ENCODE assay signal across 12 mouse cellular contexts in genomic region chr3:58729549-58729948, GRCm38 (mm10). TPM values are rescaled to one million over a fixed set of nuclear protein-coding genes. Genes with fewer than 3 reads are reported as not detected.
DNase-seq lines count a peak whose midpoint lies in the region; ATAC-seq and TF ChIP-seq lines count a peak whose summit lies in the region.
"Had no signal": no experiment of that assay in that cellular context is flagged by ENCODE, and none has a peak within 500 bp of the region (broad histone marks: within the 10 kb centered on the region; RNA-seq: fewer than 3 reads in every experiment).

No protein-coding gene starts in this region.

- no peak for TF ChIP-seq POLR2A in kidney, adult 2 months (IDR thresholded peaks at IDR 0.05; ENCODE audit: low read depth, low read length)

- no peaks in the 10 kb centered on the region for H3K36me3 ChIP-seq in kidney, adult 2 months (ENCODE audit: control insufficient read depth, insufficient read depth, low read length)
- H3K36me3 ChIP-seq in midbrain, embryonic 16.5 days (ENCODE audit: control insufficient read depth, insufficient read depth, low read length): no peaks in the 10 kb centered on the region
- H3K36me3 ChIP-seq: heart, embryonic 13.5 days had no signal

- ATAC-seq in midbrain, embryonic 16.5 days: peak; percentile 57; the same call in 1 of the 2 replicates

- H3K4me2 ChIP-seq in midbrain, embryonic 16.5 days (ENCODE audit: low read length): no peak overlapping the region
- H3K4me2 ChIP-seq: heart, embryonic 13.5 days; liver, embryonic 11.5 days had no signal

- TF ChIP-seq CTCF in kidney, adult 2 months (conservative IDR thresholded peaks at IDR 0.05; ENCODE audit: insufficient read depth, insufficient read length, low read depth, low read length): no peak

- no peak overlapping the region for H3K9ac ChIP-seq in midbrain, embryonic 16.5 days (ENCODE audit: low read depth, low read length)
- H3K9ac ChIP-seq: heart, embryonic 13.5 days had no signal

- H3K4me1 ChIP-seq in kidney, adult 2 months (ENCODE audit: control insufficient read depth, insufficient read depth, low read length): no peaks in the 10 kb centered on the region
- H3K4me1 ChIP-seq in midbrain, embryonic 16.5 days (ENCODE audit: control insufficient read depth, insufficient read depth, low read length): no peaks in the 10 kb centered on the region; the same call in 1 of the 2 replicates
- H3K4me1 ChIP-seq: heart, embryonic 13.5 days had no signal

- H3K9me3 ChIP-seq in midbrain, embryonic 16.5 days (replicated peaks; ENCODE audit: control insufficient read depth, low read length, poor library complexity, severe bottlenecking): no peaks in the 10 kb centered on the region
- H3K9me3 ChIP-seq: heart, embryonic 13.5 days had no signal

- H3K27ac ChIP-seq in kidney, adult 2 months (ENCODE audit: insufficient read depth, low read depth, low read length): no peak overlapping the region
- no peak overlapping the region for H3K27ac ChIP-seq in midbrain, embryonic 16.5 days (ENCODE audit: low read length)
- H3K27ac ChIP-seq: heart, embryonic 13.5 days; layer of hippocampus, adult 2 months had no signal

- no peak overlapping the region for H3K4me3 ChIP-seq in kidney, adult 2 months (ENCODE audit: insufficient read depth, low read depth, low read length)
- H3K4me3 ChIP-seq in midbrain, embryonic 16.5 days (ENCODE audit: low read depth, low read length): no peak overlapping the region
- H3K4me3 ChIP-seq: heart, embryonic 13.5 days; layer of hippocampus, adult 2 months had no signal

- DNase-seq in adrenal gland, postnatal 14 days: peak; percentile 35
- no peak for DNase-seq in adrenal gland, adult 8-10 months
- peak; percentile 21 for DNase-seq in kidney, adult 2 months
- no peak for DNase-seq in kidney, adult 11 months
- peak; percentile 66 for DNase-seq in gonadal fat pad, adult 2 months (ENCODE audit: low read depth)
- no peak for DNase-seq in frontal cortex, postnatal 25 days (ENCODE audit: low spot score in 2 of 2)
- no peak for DNase-seq in right cerebral cortex, postnatal 14 days
- DNase-seq: kidney, adult 9 months had no signal

- H3K27me3 ChIP-seq in kidney, adult 2 months (replicated peaks; ENCODE audit: control insufficient read depth, insufficient read depth, low read length): no peaks in the 10 kb centered on the region
- no peaks in the 10 kb centered on the region for H3K27me3 ChIP-seq in midbrain, embryonic 16.5 days (ENCODE audit: control insufficient read depth, insufficient read depth, low read depth, low read length)
- H3K27me3 ChIP-seq: heart, embryonic 13.5 days had no signal

RNA-seq across cellular contexts. Expression of gene Siah2, which starts 37.3 kb away (rescaled TPM):
- total RNA-seq in adrenal gland, postnatal 14 days (2021): 12.9 and 19.1 TPM in 2 replicates
- total RNA-seq in adrenal gland, adult 8-10 months (2022): 10 to 100 TPM; 14.2 to 23.9 (median 15.3) TPM
- 19.9 and 22.0 TPM in 2 replicates for polyA plus RNA-seq in kidney, adult 2 months (2012; rRNA removed)
- polyA plus RNA-seq in gonadal fat pad, adult 2 months (2012; rRNA removed): 11.3 and 14.0 TPM in 2 replicates
- 8.9 and 10.7 TPM in 2 replicates for polyA plus RNA-seq in midbrain, embryonic 16.5 days (2015; fragmentation: Nextera tagmentation; extraction: Ambion mirVana)

Comparison
In these comparisons a context has a peak if more than half of its experiments do, and no peak if none do; other contexts are left out.
1. DNase-seq: peak in adrenal gland, postnatal 14 days (single experiment), kidney, adult 2 months (single experiment) and gonadal fat pad, adult 2 months (single experiment); none in adrenal gland, adult 8-10 months (single experiment), kidney, adult 11 months (single experiment), frontal cortex, postnatal 25 days (0 of 2) and right cerebral cortex, postnatal 14 days (single experiment).